Mouse (Mus musculus): ENCODE results near the gene Pdzrn3. TPM values are rescaled to one million over a fixed set of nuclear protein-coding genes. Genes with fewer than 3 reads are reported as not detected.

The Pdzrn3 gene
- not detected for polyA plus RNA-seq (2017; shearing (Covaris generic))

GRCm38 (mm10) chr6:101377167-101377934, at the start of gene Pdzrn3:
Gene Pdzrn3, minus strand, starts transcription at chr6:101377897.

